Mouse (Mus musculus) adrenal gland, adult 8-10 months (tissue): ENCODE measurements at regions not wholly inside any gene's neighbourhood (a gene's known extent, or its start where the extent isn't known, plus 50 kb on each side); places are given as distances from the start of the nearest gene placed in this dataset.

ENCODE experiments used
- DNase-seq: peaks from one replicate; pipeline ENCODE4 v3.0.0; 2022

DNA sequence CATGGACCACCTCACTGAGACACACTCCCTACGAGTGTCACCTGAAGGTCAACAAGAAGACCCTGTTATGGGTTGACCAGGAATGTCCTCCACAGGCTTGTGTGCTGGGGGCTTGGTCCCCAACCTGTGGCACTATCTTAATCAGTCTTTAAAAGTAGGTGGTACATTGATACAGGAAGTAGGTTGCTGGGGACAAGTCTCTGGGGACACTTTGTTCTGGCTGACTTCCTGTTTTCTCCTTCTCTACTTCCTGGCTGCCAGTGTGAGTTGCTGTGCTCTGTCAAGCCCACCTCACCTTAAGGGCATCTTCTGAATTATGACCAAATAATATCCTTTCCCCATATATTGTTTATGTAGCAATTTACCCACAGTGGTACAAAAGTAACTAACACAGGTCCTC is 96.1 kb downstream of the Cct6b start:
- DNase-seq, result no peak

DNA sequence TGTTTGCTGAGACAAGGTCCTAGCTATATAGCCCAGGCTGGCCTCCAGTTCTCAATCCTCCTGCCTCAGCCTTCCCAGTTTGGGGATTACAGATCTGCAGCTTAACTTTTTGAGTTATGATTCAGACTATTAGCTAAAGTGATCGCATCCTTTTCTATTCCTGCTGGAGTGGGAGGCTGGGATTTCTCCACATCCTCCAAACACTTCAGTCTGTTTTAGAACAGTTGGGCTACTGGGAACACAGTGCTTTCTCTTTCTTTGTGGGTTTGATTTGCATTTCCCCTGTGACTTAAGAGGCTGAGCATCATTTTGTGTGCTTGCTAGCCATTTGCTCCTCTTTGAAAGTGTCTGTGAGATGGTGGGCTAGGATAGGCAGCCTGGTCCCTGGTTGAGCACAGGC is 100.0 kb downstream of the Cct6b start:
- no peak for DNase-seq

DNA sequence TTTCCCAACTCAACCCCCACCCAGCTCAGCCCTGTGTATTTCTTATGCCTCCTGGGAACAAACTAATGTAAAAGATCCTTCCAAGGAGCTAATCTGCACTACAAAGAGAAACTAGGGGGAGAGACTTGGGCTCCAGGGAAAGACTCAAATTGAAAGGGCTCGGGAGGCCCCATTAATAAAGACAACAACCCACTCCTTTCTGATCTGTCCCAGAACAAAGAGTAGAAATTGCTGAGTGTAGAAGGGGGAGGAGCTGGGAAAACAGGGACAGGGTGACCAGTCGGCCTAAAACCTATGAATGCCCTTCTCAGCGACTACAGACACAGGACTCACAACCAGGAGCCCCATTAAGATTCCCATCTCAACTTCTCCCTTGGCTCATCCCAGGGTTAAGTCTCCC is 102.0 kb downstream of the Cct6b start:
- no peak for DNase-seq

DNA sequence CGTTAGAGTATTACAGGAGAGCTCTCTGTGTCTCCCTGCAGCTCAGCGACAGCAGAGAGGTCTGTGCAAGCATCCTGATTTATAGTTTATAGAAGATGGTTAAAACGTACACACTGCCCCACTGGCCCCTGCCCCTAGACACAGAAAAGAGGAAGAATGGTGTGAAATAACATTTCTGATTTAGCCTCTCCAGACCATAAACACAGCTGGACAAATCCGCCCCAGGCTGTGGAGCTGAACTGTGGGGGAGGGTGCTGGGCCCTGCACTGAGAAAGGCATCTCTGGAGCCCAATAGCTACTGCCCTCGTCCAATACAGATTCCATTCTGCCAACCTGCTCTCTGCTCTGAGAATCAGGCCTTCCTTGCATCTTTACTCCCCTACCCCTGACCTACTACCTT is 112.4 kb downstream of the Cct6b start:
- no peak for DNase-seq

DNA sequence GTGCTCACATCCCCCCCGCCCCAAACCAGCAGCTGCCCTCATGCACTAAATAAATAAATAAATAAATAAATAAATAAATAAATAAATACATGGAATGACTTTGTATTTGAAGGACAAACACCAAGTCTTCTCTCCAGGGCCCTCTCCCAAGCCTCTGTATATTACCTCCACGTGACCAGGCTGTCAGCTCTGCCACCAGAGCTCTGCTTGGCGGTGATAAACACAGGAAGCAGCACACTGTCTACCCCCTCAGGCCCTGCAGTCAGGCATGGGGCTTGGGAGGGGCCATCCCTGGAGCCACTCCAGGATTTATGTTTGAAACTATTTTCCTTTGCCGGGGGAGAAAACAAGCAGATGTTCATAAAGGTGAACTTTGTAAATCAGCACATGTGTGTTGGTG is 125.6 kb downstream of the Cct6b start:
- no peak for DNase-seq

DNA sequence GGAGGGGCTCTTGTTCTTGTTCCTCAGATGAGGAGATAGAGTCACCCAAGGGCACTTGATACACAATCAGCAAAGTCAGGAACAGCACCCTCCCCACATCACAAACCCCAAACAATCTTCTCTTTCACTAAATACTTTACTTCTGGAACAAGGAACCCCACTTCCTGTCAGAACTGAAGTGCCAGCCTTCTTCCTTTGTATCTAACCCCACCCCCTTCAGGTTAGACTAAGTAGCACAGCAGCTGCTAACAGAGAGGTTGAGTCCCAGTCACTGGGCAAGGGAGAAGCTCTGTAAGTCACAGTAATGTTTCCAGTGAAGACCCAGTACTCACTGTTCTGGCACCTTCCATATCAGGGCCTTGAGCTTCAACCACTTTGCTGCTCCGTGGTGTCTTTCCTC is 131.9 kb downstream of the Cct6b start:
- DNase-seq, result no peak

DNA sequence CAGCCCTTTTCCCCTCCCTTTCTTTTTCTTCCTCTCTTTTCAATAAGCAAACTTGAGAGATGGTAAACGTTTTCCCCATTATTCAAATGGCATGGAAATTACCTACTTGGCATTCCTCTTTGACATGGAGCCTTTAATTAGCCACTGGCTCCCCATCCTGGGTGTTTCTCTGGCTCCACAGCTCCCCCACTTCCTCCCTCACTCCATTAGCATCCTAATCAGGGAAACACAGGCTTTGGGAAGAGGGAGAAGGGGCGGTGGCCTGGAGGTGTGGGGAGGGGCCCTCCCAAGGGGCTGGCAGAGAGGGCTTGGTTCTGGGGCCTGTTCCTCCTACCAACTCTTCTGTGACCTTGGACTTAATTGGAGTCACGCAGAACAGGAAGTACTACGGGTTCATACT is 132.7 kb downstream of the Cct6b start:
- DNase-seq, result no peak

DNA sequence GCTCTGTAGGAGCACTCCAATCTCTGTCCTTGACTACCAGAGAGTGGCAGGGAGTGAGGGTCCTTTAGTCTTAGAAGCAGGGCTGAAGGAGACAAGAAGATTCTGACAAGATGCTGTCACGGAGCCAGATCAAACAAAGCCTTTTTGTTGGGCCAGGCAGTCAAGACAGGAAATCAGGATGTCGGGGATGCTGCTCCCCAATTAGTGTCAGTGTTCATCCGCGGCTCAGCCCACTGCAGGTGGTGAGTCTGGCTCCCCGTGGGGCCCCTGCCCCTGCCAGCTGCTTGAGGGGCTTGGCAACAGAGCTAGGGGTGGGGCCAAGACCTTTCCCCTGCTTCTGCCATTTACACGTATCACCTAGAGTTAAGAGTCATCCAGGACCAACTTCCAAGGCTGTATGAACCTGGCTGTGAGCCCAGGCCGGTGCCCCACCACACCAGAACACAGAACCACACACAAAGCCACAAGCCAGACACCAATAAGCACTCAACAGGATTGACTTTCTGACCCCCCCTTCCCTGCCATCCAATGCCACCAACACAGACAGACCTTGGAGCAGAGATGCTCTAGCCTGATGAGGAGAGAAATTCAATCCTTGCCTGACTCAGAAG is 137.5 kb downstream of the Cct6b start:
- no peak for DNase-seq

DNA sequence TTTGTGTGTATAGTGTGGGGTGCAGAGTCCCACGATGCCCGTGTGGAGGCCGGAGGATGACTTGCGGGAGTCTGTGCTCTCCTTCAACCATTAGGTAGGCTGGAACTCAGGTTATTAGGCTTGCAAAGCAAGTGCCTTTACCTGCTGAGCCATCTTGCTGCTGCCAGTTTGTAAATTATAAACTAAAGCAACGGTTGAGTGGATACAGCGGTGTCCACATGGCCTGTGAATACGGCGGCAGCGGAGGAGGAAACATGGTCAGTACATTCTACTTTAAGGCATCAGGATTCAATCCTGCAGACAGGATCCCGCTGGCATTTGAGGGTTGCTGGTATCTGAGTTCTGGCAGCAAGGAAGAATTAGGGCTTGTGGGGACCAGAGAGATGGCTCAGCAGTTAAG is 143.1 kb downstream of the Cct6b start:
- no peak for DNase-seq

DNA sequence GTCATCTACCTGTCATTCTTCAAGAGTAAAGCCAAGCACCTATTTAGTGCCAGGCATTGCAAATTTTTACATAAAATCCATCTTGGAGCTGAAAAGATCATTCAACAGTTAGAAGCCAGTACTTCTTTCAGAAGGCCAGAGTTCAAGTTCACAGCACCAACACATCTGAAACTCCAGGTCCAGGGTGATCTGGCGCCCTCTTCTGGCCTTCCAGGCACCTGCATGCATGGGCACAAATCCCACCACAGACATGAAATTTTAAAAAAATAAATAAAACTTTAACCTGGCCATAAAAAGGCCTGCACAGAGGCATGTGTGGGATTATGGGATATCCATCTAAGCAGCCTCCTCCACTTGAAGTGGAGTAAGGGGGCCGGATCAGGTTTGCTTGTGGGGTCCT is 144.7 kb downstream of the Cct6b start:
- DNase-seq, result no peak

DNA sequence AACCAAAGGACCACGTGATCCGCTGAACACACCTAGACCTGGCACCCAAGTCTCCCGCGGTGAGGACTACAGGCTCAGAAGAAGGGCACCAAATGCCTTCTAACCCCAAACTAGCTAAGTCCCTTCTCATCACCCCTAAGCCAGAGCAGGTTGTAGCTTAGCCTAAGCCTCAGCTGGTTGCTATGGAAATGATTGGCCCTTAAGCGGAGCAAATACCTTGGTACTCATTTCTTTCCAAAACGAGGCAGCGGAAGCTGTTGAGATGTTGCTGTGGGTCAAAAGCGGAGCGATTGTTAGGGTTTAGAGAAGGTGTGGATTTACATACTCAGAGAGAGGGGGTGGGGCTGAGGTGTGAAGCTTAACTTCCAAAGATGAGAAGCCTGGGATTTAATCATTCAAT is 145.7 kb downstream of the Cct6b start:
- DNase-seq, result no peak

DNA sequence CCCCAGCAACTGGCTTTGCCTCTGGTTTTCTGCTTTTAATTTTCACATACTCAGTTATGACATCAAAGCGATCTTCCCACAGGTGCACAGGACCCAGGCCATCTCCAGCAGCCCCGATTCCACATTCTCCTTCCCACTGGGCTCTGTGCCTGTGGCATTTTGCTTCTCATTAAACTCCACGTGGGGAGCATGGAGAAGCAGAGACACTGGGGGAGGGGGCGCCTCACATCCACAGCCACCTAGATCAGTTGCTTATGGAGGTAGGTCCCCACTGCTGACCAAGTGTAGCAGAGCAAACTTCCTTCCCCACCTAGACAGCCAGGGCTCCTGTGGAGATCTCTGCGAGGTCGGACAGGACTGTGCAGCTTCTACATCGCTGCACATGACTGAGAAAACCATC is 147.3 kb downstream of the Cct6b start:
- DNase-seq, result no peak

DNA sequence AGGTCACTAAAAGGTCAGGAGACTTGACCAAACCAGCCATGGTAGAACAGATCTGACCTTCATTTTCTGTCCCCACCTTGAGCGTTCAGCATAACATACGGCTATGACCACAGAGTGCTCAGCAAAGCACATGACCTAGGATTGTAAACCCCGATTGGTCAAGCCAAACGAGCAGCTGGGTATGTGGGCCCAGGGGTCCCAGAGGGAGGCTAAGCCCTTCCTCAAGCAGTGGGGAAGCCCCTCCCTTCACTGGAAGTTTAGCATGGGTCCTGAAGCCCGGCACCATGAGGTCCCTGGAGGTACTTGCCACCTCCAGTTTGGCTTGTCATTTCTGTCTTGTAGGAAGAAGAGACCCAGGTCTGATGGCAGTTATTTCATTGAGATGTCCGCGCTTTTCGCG is 149.8 kb downstream of the Cct6b start:
- no peak for DNase-seq

DNA sequence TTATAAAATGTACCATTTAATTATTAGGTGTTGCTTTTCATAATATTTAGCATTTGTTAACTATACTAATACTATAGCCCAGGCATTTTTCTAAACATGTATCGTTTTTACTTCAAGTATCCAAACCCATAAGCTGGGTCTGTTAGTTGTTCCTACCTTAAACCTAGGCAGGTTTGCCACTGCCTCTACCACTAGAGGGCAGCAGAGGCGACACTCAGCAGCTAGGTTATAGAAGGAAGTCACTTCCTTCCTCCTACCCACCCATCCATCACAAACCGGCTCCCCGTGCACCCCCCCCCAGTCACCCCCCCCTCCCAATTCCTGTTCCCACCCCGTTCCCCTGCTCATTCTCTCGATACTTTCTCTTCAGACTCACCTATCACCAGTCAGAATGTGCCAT is 150.6 kb downstream of the Cct6b start:
- DNase-seq, result peak; percentile 13

DNA sequence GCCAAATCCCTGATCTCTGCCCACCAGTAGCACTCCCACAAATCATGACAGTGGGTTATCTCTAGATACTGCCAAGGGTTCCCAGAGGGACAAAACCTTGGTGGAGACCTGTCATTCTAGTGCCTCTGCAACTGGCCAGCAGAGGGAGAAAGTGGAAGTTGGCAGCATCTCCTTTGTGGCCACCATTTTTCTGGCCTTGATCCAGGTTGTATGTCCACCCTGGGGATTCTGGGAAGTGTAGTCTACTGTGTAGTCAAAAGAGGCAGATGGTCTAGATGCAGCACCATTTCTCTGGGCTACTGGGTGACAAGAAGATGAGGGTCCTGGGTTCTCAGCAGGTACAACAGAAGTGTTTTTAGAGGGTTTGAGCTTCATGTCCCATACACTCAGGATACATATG is 152.1 kb downstream of the Cct6b start:
- peak; percentile 20 for DNase-seq

DNA sequence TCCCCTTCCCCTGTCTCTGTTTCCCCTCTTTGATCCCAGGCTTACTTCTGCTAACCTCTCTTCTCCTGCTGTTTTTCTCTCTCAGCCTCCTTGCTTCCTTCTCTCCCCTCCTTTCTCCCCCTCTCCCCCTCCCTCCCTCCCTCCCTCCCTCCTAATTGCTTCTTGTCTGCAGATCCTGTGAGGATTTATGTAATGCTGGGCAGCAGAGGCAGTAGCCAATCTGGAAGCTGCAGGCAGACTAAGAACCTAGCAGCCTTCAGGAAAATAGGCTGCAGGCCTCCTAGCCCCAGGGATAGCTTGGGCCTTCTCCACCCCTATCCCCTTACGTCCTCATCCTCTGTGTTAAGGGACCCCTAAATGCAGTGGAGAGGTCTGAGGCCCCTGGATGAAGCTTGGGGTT is 155.2 kb downstream of the Cct6b start:
- no peak for DNase-seq

DNA sequence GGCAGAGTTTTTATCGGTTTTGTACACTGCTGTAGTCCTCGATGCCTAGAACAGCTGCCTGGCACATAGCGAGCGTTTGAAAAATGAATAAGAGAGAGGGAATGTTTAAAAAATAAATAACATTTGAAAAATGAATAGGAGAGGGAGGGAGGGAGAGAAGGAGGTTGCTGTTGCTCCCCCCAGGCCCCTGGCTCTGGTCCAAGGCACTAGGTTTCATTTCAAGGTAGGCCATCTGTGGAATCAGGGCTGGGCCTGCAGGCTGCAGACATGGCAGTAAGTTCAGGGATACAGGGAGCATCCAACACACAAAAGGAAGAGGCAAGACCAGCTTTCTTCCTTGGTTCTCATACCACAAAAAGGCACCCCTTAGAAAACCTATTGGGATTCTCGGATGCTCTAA is 156.5 kb downstream of the Cct6b start:
- DNase-seq, result no peak

DNA sequence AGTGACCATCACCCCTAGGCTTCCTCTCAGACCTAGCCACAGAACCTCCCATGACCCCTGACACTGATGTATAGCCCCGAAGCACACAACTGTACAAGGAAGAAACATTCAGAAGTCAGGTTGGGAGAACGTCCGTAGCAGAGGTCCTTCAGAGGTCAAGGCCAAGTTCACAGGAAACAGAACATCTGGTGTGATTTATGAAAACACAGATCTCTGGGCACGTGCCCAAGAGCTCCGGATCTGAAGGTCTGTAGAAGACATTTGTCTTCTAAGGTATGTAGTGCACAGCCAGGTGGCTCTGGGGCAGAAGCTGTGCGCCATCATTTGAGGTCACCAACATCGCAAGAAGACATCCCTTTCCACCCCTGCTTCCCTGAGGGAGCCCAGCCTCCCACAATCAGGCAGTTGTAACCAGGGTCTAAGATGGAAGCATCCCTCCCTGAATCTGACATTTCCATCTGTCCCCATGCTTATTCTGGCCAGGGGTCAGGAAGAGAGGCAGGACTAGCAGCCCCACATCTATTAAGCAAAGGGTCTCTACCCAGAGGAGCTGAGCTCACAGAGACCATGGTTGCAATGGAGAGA is 159.8 kb downstream of the Cct6b start:
- DNase-seq, result peak; percentile 24

DNA sequence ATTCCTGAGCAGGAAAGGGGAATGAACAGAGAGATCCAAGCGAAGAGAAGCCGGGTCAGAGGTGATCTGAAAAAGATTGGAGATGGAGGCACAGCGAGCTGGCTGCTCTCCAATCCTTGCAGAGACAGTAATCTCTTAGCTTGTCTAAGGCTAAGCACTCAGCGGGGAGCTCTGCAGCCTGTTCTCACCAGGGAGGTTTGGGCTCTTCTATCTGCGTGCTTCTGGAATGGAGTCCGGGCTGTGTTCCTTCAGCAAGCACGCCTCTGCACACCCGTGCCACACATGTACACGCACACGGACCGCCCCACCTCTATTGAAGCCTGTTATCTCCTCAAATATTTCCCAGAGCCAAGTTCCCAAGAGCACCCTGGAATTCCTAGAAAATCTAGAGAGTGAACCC is 161.3 kb downstream of the Cct6b start:
- no peak for DNase-seq

DNA sequence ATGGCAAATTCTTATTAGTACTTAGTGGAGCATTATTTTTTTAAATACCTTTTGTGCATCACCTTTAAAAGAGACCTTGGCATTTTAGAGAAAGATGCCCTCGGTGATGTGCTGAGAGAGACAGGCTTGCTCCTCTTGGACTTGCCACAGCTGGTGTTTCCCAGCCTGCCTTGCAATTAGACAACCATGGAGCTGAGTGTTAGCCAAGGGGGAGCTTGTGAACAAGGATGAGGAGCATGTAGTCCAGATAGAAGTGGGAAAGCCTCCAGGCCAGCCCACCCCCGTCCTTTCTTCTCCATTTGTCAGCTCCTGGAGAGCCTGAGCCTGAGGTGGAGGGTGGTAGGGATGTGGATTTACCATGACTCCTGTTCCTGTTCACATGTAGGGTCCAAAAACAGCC is 161.9 kb downstream of the Cct6b start:
- DNase-seq, result no peak

DNA sequence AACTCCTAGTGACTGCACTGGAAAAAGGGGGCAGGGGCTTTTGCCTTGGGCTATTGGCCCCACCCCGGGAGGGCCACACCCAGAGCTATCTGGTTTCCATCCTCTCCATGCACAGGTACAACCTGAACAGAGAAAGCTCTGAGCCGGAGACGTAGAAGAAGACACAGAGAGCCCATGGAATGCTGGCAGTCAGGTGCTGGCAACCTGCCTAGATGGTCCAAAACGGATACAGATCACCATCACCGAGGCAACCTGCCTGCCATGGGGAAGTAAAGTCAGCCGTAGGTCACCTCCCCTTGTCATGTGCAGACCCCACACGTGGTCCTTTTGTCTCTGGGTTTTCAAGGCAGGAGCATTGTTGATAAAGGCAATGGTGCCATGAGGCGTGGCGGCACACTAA is 164.0 kb downstream of the Cct6b start:
- DNase-seq, result no peak

DNA sequence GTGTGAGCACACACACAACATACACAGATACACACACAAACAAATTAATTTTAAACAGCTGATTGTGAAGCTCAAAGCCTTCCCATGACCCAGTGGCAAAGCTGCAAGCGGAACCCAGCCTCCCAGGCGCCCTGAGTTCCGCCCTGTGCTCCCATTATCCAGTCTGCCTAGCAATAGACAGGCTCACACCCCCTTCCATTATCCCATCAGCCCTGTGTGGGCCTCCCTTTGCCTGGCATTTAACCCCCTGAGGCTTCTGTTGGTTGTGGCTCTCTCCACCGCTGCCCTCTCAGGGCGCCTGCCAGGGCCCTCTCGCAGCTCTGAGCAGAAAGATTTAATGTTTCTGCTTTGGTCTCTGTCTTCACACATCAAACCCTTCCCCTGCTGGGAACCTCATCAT is 166.4 kb downstream of the Cct6b start:
- DNase-seq, result no peak

DNA sequence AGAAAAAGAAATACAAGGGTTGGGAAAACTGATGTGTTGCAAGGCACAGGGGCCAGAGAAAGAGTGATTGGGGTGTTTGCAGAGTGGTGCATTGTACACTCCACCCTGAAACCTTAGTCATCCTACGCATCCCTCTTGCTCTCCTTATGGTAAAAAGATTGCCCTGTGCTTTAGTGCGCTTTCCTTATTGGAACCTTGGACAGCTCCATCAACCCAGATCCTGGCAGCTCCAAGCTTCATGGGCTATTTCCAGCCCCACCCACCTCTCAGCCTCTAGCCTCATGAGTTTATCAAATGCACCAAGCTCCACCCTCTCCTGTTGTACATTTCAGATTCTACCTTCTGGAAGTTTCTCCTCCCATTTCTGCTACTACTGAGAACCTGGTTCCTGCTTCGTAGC is 167.3 kb downstream of the Cct6b start:
- no peak for DNase-seq

DNA sequence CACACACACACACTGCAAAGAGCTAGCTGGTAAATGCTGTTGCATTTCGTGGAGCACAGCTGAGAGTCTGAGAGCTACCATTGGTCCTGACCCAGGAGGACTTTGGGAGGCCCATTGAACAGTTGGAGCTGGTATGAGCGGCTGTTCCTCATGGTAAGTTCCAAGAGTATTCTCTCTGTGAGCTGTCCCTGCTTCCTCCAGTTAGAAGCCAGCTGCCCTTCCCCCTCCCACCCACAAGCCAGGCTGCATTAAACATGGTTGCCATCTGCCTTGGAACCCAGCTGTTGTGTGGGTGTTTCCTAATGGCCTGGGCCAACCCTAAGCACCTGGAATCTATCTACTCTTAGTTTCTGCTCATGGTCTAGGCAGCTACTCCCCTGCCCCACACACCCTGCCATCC is 174.4 kb downstream of the Cct6b start:
- no peak for DNase-seq

DNA sequence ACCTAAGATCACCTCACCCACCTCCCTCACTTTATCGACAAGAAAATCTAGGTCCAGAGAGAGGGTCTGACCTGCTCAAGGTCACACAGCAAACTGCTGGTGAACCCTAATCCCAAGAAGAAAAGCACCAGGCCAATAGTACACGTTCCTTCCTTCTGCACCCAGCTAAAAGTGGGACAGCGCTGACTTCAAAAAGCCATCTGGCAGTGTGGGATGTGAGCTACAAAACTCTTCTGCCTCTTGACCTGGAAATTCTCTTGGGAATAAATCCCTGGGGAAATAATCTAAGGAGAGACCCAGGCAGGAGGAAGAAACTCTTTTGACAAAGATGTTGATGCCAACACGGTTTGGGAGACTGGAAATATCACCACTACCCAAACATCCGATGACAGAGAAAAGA is 175.4 kb downstream of the Cct6b start:
- DNase-seq, result no peak
